ENCODE assay signal across 8 mouse cellular contexts in genomic region chr15:103303916-103304615, GRCm38 (mm10). TPM values are rescaled to one million over a fixed set of nuclear protein-coding genes. Genes with fewer than 3 reads are reported as not detected.
DNase-seq lines count a peak whose midpoint lies in the region; ATAC-seq and TF ChIP-seq lines count a peak whose summit lies in the region.

No protein-coding gene starts in this region.

- H3K27me3 ChIP-seq in liver, adult 2 months (ENCODE audit: control insufficient read depth, insufficient read depth, low read length), result no peaks in the 10 kb centered on the region
- peaks cover 4% of the 10 kb centered on the region; the same call in 1 of the 2 replicates for H3K27me3 ChIP-seq in embryonic facial prominence, embryonic 12.5 days
- no peaks in the 10 kb centered on the region for H3K27me3 ChIP-seq in intestine, embryonic 15.5 days (replicated peaks)
- peaks cover 3% of the 10 kb centered on the region; the same call in 1 of the 2 replicates for H3K27me3 ChIP-seq in neural tube, embryonic 12.5 days (replicated peaks)

- peak overlapping the region; percentile 73 for H3K4me2 ChIP-seq in embryonic facial prominence, embryonic 12.5 days (replicated peaks)
- H3K4me2 ChIP-seq in intestine, embryonic 15.5 days (replicated peaks), result peak overlapping the region; percentile 88
- peak overlapping the region; percentile 66 for H3K4me2 ChIP-seq in neural tube, embryonic 12.5 days (replicated peaks)

- no peak overlapping the region for H3K4me3 ChIP-seq in liver, adult 2 months (ENCODE audit: insufficient read depth, low read depth, low read length)
- H3K4me3 ChIP-seq in embryonic facial prominence, embryonic 12.5 days, result peak overlapping the region; percentile 45
- H3K4me3 ChIP-seq in intestine, embryonic 15.5 days (replicated peaks), result peak overlapping the region; percentile 49
- H3K4me3 ChIP-seq in neural tube, embryonic 12.5 days, result peak overlapping the region; percentile 25; the same call in 1 of the 2 replicates

- no peak for DNase-seq in liver, adult 2 months (ENCODE audit: extremely low read depth, low read depth, low spot score)
- no peak for DNase-seq in liver
- no peak for DNase-seq in layer of hippocampus, adult 11-12 months (ENCODE audit: low spot score)
- no peak for DNase-seq in spleen, adult 12 weeks (ENCODE audit: low spot score)

- H3K9ac ChIP-seq in liver, adult 2 months (ENCODE audit: low read depth, low read length), result peak overlapping the region; percentile 15; the same call in 1 of the 2 replicates
- H3K9ac ChIP-seq in embryonic facial prominence, embryonic 12.5 days, result peak overlapping the region; percentile 74
- peak overlapping the region; percentile 62 for H3K9ac ChIP-seq in intestine, embryonic 15.5 days
- peak overlapping the region; percentile 69 for H3K9ac ChIP-seq in neural tube, embryonic 12.5 days

- WGBS in liver, adult 2 months, result 28% methylated on average over 8 of the region's 8 CpGs
- WGBS in embryonic facial prominence, embryonic 12.5 days, result 9% methylated on average over 8 of the region's 8 CpGs
- WGBS in intestine, embryonic 15.5 days, result 14% methylated on average over 8 of the region's 8 CpGs
- under 1% methylated on average over 8 of the region's 8 CpGs for WGBS in neural tube, embryonic 12.5 days

- no peaks in the 10 kb centered on the region for H3K9me3 ChIP-seq in embryonic facial prominence, embryonic 12.5 days
- no peaks in the 10 kb centered on the region for H3K9me3 ChIP-seq in intestine, embryonic 15.5 days
- no peaks in the 10 kb centered on the region for H3K9me3 ChIP-seq in neural tube, embryonic 12.5 days

- H3K4me1 ChIP-seq in liver, adult 2 months (ENCODE audit: control insufficient read depth, insufficient read depth, low read length), result peaks cover 28% of the 10 kb centered on the region
- H3K4me1 ChIP-seq in embryonic facial prominence, embryonic 12.5 days, result peaks cover 71% of the 10 kb centered on the region
- peaks cover 77% of the 10 kb centered on the region for H3K4me1 ChIP-seq in intestine, embryonic 15.5 days (replicated peaks)
- peaks cover 83% of the 10 kb centered on the region for H3K4me1 ChIP-seq in neural tube, embryonic 12.5 days

- TF ChIP-seq POLR2A in liver, adult 2 months (IDR thresholded peaks at IDR 0.05; ENCODE audit: extremely low read depth, insufficient read depth, low read length), result no peak

- ATAC-seq in embryonic facial prominence, embryonic 12.5 days (ENCODE audit: insufficient number of reproducible peaks, insufficient read depth, low FRiP score, low TSS enrichment), result no peak
- ATAC-seq in intestine, embryonic 15.5 days, result no peak
- ATAC-seq in neural tube, embryonic 12.5 days (ENCODE audit: low FRiP score, low read depth), result no peak
- ATAC-seq in granulocyte monocyte progenitor cell, adult 5-6 weeks (replicated peaks; ENCODE audit: poor library complexity, severe bottlenecking), result no peak

- peak overlapping the region; percentile 68; the same call in 1 of the 2 replicates for H3K27ac ChIP-seq in liver, adult 2 months (replicated peaks; ENCODE audit: insufficient read depth, low read depth, low read length)
- H3K27ac ChIP-seq in embryonic facial prominence, embryonic 12.5 days, result peak overlapping the region; percentile 96
- H3K27ac ChIP-seq in intestine, embryonic 15.5 days, result peak overlapping the region; percentile 91
- peak overlapping the region; percentile 99 for H3K27ac ChIP-seq in neural tube, embryonic 12.5 days

- no peak for TF ChIP-seq CTCF in liver, adult 2 months (IDR thresholded peaks at IDR 0.05; ENCODE audit: low read depth, low read length)

- peaks cover 3% of the 10 kb centered on the region; the same call in 1 of the 2 replicates for H3K36me3 ChIP-seq in liver, adult 2 months (ENCODE audit: control insufficient read depth, insufficient read depth, low read length)
- H3K36me3 ChIP-seq in embryonic facial prominence, embryonic 12.5 days, result no peaks in the 10 kb centered on the region
- no peaks in the 10 kb centered on the region for H3K36me3 ChIP-seq in intestine, embryonic 15.5 days
- H3K36me3 ChIP-seq in neural tube, embryonic 12.5 days, result no peaks in the 10 kb centered on the region

- no peaks in the 10 kb centered on the region for H3K79me2 ChIP-seq in liver, adult 2 months (ENCODE audit: control insufficient read depth, insufficient read depth, low read length)

RNA-seq across cellular contexts. Expression of gene Gpr84, which starts 6.3 kb away (rescaled TPM):
- total RNA-seq in liver, adult 2 months (2014; rRNA removed), result 0.07 and 0.09 TPM in 2 replicates
- polyA plus RNA-seq in liver, adult 2 months (2012; rRNA removed), result 0.12 and 0.19 TPM in 2 replicates
- polyA plus RNA-seq in embryonic facial prominence, embryonic 12.5 days (2016; fragmentation: Nextera tagmentation; extraction: Ambion mirVana), result 0.47 and 0.67 TPM in 2 replicates
- 0.20 and 0.29 TPM in 2 replicates for polyA plus RNA-seq in intestine, embryonic 15.5 days (2015; fragmentation: Nextera tagmentation; extraction: Ambion mirVana)
- polyA plus RNA-seq in neural tube, embryonic 12.5 days (2016; fragmentation: Nextera tagmentation; extraction: Ambion mirVana), result 0.25 and 0.29 TPM in 2 replicates
- total RNA-seq in granulocyte monocyte progenitor cell, adult 5-6 weeks (2014; fragmentation: Nextera tagmentation), result 0.77 and 1.0 TPM in 2 replicates
- 0.77 and 1.1 TPM in 2 replicates for total RNA-seq in granulocyte monocyte progenitor cell, adult 5-6 weeks (2017)

RNA-seq across cellular contexts. Expression of gene Copz1, which starts 31.6 kb away (rescaled TPM):
- 55.9 and 73.0 TPM in 2 replicates for total RNA-seq in liver, adult 2 months (2014; rRNA removed)
- 131 and 142 TPM in 2 replicates for polyA plus RNA-seq in liver, adult 2 months (2012; rRNA removed)
- polyA plus RNA-seq in embryonic facial prominence, embryonic 12.5 days (2016; fragmentation: Nextera tagmentation; extraction: Ambion mirVana), result 257 and 268 TPM in 2 replicates
- polyA plus RNA-seq in intestine, embryonic 15.5 days (2015; fragmentation: Nextera tagmentation; extraction: Ambion mirVana), result 259 and 262 TPM in 2 replicates
- polyA plus RNA-seq in neural tube, embryonic 12.5 days (2016; fragmentation: Nextera tagmentation; extraction: Ambion mirVana), result 231 and 243 TPM in 2 replicates
- total RNA-seq in granulocyte monocyte progenitor cell, adult 5-6 weeks (2014; fragmentation: Nextera tagmentation), result 229 and 240 TPM in 2 replicates
- total RNA-seq in granulocyte monocyte progenitor cell, adult 5-6 weeks (2017), result 80.3 and 87.2 TPM in 2 replicates

RNA-seq across cellular contexts. Expression of gene Zfp385a, which starts 35.8 kb away (rescaled TPM):
- total RNA-seq in liver, adult 2 months (2014; rRNA removed), result 0.92 and 2.1 TPM in 2 replicates
- 14.9 and 17.1 TPM in 2 replicates for polyA plus RNA-seq in liver, adult 2 months (2012; rRNA removed)
- polyA plus RNA-seq in embryonic facial prominence, embryonic 12.5 days (2016; fragmentation: Nextera tagmentation; extraction: Ambion mirVana), result 12.6 and 14.5 TPM in 2 replicates
- 5.6 TPM in 2 replicates for polyA plus RNA-seq in intestine, embryonic 15.5 days (2015; fragmentation: Nextera tagmentation; extraction: Ambion mirVana)
- 20.2 and 20.9 TPM in 2 replicates for polyA plus RNA-seq in neural tube, embryonic 12.5 days (2016; fragmentation: Nextera tagmentation; extraction: Ambion mirVana)
- 17.5 and 24.9 TPM in 2 replicates for total RNA-seq in granulocyte monocyte progenitor cell, adult 5-6 weeks (2014; fragmentation: Nextera tagmentation)
- total RNA-seq in granulocyte monocyte progenitor cell, adult 5-6 weeks (2017), result 1.8 and 2.7 TPM in 2 replicates

RNA-seq across cellular contexts. Expression of gene Nfe2, which starts 45.9 kb away (rescaled TPM):
- 0.40 and 0.74 TPM in 2 replicates for total RNA-seq in liver, adult 2 months (2014; rRNA removed)
- 2.3 and 4.9 TPM in 2 replicates for polyA plus RNA-seq in liver, adult 2 months (2012; rRNA removed)
- 4.9 and 5.2 TPM in 2 replicates for polyA plus RNA-seq in embryonic facial prominence, embryonic 12.5 days (2016; fragmentation: Nextera tagmentation; extraction: Ambion mirVana)
- polyA plus RNA-seq in intestine, embryonic 15.5 days (2015; fragmentation: Nextera tagmentation; extraction: Ambion mirVana), result 3.5 and 4.9 TPM in 2 replicates
- 3.2 and 4.3 TPM in 2 replicates for polyA plus RNA-seq in neural tube, embryonic 12.5 days (2016; fragmentation: Nextera tagmentation; extraction: Ambion mirVana)
- total RNA-seq in granulocyte monocyte progenitor cell, adult 5-6 weeks (2014; fragmentation: Nextera tagmentation), result 159 and 180 TPM in 2 replicates
- total RNA-seq in granulocyte monocyte progenitor cell, adult 5-6 weeks (2017), result 112 and 174 TPM in 2 replicates

Comparison
In these comparisons a context has a peak if more than half of its experiments do, and no peak if none do; other contexts are left out.
1. H3K9ac ChIP-seq: peak in every context shown above with its lines; median percentile 74 in embryonic facial prominence, embryonic 12.5 days; 69 in neural tube, embryonic 12.5 days; 62 in intestine, embryonic 15.5 days; 15 in liver, adult 2 months.